Mouse (Mus musculus): ENCODE results near the gene Ces1g.

DNA sequence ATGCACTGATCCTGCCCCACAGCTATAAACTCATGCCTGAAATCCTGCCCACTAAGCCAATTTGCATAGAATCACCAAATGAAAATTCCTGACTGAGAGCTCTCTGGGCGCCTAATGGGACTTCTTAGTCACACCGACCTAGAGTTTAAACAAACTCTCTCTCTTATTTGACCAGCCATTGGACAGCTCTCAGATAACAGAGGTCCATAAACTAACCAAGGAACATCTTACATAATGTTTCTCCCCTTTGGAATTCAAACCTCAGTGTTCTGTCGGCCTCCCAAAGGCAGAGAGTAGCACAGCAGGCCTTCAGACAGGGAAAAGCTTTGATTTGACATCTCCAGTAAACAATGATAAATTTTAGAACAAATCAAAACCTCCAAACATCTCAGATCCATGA lies at the start of gene Ces1g:
- TF ChIP-seq FLI1 (IDR thresholded peaks at IDR 0.05; ENCODE audit: low read length) (no peak), GATA1 (IDR thresholded peaks at IDR 0.05; ENCODE audit: borderline replicate concordance, low read length) (no peak)
